Mouse (Mus musculus): ENCODE data around the gene C2cd2l. TPM values are rescaled to one million over a fixed set of nuclear protein-coding genes. Genes with fewer than 3 reads are reported as not detected.
A peak's percentile ranks its signal among the peaks of the same experiment; 100 is the strongest.
"Not testable (repeated sequence)": the region's sequence is repeated elsewhere in the genome, so short reads cannot be mapped to it uniquely, and the experiment has no call there.

C2cd2l gene
- polyA plus RNA-seq, 1 experiment = 201 TPM

DNA sequence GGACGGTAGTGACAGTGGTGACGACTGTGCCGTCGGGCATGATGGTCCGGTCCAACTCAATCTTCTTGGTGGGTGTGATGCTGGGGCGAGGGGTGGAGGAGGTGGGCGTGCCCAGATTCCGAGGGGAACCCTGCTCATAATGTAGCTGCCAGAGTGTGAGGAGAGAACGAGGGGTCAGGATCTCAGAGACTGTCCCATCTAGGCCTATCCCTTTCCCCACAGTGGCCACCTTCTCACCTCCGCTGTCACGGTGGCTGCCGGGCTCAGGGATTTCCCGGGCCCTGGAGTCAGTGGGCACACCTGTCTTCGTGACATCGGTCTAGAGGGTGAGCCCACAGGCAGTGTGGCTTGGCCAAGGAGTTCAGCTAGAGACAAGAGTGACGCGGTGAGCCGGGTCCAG, 5.2 kb downstream of the C2cd2l start:
- DNase-seq (ENCODE audit: extremely low spot score in 1 of 2, low spot score in 1 of 2) = no peak

DNA sequence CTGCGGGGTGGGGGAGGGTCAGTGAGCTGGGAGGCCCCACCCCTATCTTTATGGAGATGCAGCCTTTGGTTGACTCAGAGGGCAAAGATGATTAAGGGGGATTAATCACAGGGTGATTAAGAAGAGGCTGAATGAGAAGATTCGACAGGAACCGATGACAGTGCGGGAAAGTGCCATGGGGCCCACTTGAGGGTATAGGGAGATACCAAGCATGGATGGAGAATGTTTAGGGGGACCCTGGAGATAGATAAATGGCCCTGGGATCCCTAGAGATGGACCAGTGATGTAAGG, 5.9 kb downstream of the C2cd2l start:
- no peak for DNase-seq (ENCODE audit: extremely low spot score in 1 of 2, low spot score in 1 of 2)

DNA sequence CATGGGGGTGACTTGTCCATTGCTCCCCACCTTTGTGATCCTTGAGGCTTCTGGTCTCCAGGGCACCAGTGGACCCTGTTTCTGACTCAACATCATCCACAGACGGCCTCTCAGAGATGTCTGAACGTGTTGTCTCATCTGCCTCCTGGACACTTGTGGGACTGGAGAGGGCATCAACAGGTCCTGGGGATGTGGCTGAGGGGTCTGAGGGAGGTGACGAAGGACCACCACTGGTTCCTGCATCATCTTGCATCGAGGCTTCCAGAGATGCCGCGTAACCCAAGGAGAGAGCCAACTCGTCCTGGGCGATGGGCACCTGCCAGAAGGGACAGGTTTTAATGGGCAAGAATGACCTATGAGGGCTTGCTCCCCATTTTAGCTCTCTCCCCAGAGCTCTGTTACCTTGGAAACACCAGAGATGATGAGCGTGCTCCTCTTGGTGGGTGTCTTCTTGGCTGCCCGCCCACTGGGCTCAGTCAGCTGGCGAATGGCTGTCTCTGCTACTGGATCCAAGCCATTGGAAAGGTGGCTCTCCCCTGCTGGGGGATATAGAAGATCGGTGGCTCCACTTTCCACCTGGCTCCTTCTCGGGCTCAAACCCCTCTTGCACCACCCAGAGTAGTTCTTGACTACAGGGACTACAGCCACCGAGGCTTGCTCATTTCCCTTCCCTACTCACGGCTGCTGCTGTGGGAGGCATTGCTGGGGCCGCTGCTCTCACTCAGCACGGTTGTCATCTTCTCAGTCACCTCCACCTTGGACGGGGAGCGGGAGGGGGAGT, 6.4 kb downstream of the C2cd2l start:
- DNase-seq (ENCODE audit: extremely low spot score in 1 of 2, low spot score in 1 of 2) = peak; percentile 81 to 86

DNA sequence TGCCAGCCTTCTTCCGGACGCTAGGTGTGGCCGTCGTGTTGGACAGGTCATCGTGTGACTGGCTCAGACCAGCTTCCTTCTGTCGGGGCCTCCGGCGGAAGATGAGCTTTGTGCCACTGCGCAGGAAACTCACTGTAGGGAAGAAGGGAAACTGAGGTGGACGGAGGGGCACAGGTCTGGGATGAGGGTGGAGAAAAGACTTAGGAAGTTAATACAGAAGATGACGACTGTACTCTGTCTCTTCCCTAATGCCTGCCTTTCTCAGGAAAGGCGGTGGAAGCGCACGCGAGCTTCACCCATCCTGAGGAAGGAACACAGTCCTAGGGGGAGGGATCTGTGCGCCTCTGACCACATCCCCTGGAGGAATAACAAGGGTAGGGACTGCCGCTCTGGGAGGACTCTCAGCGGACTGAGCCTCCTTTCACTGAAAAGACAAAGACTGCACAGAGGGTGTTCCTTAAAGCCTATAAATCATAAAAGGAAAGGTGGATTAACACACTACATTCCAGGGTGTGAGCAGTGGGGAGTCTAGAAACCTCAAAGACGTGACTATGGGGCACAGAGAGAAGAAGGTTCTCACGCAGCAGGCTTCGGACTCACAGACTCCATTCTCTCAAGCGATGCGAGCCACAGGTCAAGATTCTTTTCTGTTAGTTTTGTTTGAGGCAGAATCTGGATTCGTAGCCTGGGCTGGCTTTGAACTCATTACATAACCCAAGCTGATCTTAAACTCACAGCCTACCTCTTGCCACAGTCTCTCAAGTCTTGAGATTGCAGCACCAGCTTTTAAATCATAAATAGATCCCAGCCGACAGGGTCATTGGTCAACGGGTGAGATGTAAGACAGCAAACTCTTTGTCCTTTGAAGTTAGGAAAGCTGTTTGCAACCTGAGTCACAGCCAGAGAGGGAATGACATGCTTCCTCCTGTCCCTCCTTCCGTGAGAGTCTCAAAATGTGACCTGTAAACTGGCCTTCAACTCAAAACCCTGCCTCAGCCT, 8.7 kb downstream of the C2cd2l start:
- no peak for DNase-seq (ENCODE audit: extremely low spot score in 1 of 2, low spot score in 1 of 2)

- DNase-seq (ENCODE audit: extremely low spot score in 1 of 2, low spot score in 1 of 2) = no peak
These were observed 9.3 kb downstream of the C2cd2l start for GRCm38 (mm10) chr9:44310750-44311135.

DNA sequence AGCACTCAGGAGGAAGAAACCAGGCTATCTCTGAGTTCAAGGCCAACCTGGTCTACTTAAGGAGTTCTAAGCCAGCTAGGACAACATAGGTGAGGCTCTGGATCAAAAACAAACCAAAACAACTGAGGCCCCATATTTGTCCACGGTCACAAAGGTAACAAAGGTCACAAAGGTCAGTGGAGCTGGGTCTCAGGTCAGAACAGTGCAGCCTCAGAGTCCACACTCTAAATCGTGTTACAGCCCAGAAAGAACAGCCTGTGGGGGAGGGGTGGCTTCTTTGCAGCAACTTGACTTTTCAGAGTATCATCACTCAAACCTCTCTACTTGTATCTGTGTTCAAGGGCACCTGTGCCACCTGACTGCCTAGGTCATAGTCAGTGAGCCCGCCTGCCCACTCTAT, 10.3 kb downstream of the C2cd2l start:
- no peak for DNase-seq (ENCODE audit: extremely low spot score in 1 of 2, low spot score in 1 of 2)

DNA sequence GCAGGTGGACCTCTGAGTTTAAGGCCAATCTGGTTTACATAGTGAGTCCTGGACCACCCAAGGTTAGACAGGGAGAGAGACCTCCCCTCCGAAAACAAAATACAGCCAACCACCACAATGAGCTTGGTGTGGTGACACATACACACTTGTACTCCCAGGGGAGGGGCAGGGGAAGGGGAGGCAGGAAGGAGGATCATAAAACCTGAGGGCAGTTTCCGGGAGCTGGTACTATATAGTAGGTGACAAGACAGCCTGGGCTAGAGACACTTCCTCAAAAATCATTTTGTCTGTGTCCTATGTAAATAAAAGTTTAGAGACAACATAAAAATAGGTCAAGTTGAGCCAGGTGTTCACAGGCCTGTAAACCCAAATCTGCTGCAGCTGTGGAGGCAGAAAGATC, 12.8 kb downstream of the C2cd2l start:
- no peak for DNase-seq (ENCODE audit: extremely low spot score in 1 of 2, low spot score in 1 of 2)

GRCm38 (mm10) chr9:44306532-44306931, 13.6 kb downstream of the C2cd2l start:
- DNase-seq (ENCODE audit: extremely low spot score in 1 of 2, low spot score in 1 of 2) = no peak

GRCm38 (mm10) chr9:44305466-44306079, 14.5 kb downstream of the C2cd2l start, which contains the start of gene Hinfp:
Gene Hinfp (minus strand): TSS chr9:44305671.
- DNase-seq (ENCODE audit: extremely low spot score in 1 of 2, low spot score in 1 of 2) = peak; percentile 98 to 99

DNA sequence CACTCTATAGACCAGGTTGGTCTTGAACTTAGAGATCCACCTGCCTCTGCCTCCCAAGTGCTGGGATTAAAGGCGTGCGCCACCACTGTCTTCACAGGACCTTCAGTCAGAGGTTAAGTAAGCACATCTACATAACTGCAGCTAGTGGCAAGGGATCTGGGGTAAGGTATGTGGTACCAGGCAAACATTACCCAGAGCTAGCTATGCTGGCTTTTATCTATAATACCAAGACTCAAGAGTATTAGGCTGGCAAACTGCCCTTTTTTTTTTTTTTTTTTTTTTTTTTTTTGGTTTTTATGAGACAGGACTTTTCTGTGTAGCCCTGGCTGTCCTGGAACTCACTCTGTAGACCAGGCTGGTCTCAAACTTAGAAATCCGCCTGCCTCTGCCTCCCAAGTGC, 20.1 kb downstream of the C2cd2l start:
- DNase-seq (ENCODE audit: extremely low spot score in 1 of 2, low spot score in 1 of 2) = not testable (repeated sequence)

DNA sequence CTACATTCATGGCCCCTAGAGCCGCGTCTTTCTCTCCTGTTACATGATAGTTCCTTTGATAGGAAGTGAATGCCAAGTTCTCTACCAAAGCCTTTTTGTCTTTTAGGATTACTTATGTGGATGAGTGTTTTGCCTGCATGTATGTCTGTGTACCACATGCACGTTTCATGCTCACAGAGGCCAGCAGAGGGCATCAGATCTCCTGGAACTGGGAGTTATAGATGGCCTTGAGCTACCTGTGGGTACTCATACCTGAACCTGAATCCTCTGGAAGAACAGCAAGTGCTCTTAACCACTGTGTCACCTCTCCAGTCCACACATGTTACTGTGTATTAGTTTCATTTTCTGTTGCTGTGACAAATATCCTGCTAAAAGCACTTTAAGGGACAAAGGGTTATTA, 27.6 kb downstream of the C2cd2l start:
- peak in 1 of 2 experiments; percentile 49 for DNase-seq (ENCODE audit: extremely low spot score in 1 of 2, low spot score in 1 of 2)

DNA sequence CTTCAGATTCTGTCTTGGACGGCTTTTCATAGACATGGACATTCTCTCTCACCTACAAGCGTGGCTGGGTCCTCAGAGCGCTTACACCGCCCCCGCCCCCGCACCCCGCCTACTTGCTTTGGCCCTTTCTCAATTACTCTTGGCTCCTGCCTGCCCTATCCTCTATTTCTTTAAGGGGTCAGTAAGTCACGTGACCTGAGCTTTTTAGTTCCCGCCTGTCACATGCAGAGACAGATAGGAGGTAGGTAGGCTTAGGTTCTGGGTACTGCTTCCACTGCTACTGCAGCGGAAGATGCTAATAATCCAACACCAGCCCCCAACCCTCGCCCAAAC, 31.2 kb downstream of the C2cd2l start:
- no peak for DNase-seq (ENCODE audit: extremely low spot score in 1 of 2, low spot score in 1 of 2)

DNA sequence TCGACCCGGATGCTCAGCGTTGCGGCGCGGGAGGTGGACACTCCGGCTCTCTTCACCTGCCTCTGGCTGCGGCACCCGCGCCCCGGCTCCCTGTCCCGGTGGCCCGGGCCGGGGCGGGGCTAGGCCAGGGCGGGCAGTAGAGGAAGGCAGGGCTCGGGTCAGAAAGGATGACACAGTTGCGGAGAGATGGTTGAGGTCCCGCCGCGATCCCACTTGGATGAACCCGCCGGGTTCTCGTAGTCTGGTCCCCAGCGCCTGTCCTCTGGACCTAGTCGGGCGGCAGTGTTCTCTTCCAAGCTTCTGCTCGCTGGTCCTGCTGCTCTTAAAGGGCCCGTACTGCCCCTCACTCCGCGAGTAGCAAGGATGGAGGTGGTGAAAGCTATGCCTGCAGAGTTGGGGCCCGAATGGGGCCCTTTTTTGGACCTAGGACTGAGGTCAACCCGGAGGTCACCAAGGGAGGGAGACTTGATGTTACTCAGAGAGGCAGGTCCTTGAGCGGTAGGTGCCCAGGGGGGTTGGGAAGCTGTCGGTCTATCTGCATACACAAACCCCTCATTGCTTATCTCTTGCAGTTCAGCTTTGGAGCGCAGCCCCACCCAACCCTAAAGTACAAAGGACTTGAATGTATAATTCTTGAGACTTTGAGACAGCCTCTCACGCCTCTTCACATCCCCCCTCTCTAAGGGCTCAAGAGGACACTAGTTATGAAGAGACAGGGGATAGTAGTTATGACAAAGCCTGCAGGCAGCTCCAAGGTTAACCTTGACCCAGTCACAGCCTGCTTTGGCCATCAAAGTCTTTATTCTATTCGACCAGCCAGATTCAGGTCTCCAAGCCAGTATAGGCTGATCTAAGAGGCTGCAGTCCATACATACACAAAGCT, 31.8 kb downstream of the C2cd2l start, which contains the start of gene Abcg4:
Gene Abcg4, minus strand, starts transcription at position 540 of the 883 bp plus-strand sequence.
- DNase-seq (ENCODE audit: extremely low spot score in 1 of 2, low spot score in 1 of 2) = peak in 1 of 2 experiments; percentile 57

DNA sequence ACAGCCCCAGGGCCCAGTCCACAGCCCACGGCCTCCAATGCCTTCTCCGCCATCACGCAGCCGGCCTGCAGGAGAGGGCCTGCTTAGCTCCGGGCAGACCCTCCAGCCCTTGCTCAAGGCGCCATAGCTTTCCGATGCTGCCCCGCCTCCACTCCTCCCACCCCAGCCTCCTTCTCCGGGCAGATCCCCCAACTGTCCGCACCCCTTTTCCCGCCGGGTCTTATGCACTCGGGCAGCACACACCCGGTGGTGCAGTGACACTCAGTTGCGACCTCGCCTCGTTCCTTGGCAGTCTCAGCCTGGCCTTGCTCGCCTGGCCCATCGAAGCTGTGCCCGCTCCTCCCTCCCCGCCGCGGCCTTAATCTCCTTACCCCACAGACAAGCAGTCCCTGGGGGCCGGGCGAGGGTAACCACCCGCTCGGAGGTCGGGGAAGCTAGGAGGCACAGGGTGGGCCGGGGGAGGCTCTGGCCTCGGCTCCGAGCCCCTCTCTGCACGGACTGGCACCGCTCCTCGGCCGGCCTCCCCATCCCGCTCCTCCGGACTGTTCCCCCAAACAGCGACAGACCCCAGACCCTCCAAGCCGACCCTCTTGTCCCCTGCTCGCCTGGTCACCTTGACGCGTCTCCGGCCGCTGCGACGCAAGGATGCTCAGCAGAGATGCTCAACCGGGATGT, 32.5 kb downstream of the C2cd2l start:
- no peak for DNase-seq (ENCODE audit: extremely low spot score in 1 of 2, low spot score in 1 of 2)

DNA sequence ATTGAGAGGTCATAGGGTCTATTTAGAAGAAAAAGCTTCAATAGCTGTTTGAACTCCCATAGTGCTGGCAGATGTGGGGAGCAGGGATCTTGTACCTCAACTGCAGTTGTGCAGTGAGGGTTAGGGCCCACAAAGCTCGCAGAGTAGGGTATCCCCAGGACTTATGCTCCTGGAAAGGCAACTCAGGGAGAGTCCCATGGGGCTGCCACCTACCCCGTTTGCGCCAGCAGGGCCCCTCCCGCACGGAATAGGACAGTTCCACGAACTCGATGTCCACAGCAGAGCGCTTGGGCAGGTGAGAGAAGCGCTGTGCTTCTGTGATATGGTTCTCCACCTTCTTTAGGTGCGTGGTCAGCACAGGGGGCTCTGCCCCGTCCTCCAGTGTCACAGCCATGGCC, 33.1 kb downstream of the C2cd2l start:
- no peak for DNase-seq (ENCODE audit: extremely low spot score in 1 of 2, low spot score in 1 of 2)

DNA sequence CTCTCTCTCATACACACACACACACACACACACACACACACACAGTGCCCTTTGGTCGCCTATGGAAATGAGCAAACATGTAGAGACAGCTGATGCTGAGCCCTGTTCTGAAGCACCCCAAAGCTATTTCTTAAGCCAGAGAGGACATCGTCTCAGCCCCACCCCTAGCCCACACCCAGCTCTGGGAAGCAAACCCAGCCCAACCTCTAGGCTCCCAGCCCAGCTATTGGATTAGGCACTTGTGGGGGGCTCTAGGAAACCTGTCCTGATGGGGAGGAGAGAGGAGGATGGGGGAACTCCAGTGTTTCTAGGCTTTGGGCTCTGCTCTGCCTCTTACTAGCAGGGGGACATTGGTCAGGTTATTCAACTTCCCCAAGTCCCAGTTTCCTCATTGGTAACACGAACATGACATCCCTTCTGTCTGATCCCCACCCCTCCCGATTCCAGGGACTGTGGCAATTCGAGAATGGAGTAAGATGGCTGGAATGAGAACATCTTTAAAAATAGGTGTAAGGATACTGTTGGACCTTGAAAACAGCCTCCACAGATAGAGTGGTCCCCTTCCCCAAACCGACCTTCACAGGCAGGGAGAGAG, 33.7 kb downstream of the C2cd2l start:
- DNase-seq (ENCODE audit: extremely low spot score in 1 of 2, low spot score in 1 of 2) = no peak

GRCm38 (mm10) chr9:44283183-44283582, 36.9 kb downstream of the C2cd2l start:
- no peak for DNase-seq (ENCODE audit: extremely low spot score in 1 of 2, low spot score in 1 of 2)

DNA sequence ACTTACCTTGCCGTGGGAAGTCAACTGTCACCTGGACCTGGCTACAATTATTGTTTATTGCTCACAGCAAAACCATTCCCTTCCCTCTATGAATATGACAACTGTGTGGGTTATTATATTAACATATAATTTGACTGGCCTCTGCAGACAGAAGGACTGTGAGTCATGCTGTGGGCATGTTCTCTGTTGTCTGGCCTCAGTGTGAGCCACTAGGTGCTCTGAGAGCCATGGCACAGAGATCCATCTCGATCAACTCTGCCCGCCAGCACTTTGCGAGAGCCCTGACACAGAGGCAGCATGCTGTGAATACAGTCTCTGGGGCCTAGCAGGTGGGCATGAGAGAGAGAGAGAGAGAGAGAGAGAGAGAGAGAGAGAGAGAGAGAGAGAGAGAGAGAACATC, 50.1 kb downstream of the C2cd2l start:
- no peak for DNase-seq (ENCODE audit: extremely low spot score in 1 of 2, low spot score in 1 of 2)

GRCm38 (mm10) chr9:44269077-44269476, 51.0 kb downstream of the C2cd2l start:
- DNase-seq (ENCODE audit: extremely low spot score in 1 of 2, low spot score in 1 of 2) = no peak

Measured in frontal cortex, adult 2 months (tissue).